Mouse (Mus musculus) liver, postnatal 0 days (tissue): ENCODE results near the gene Olfr986.

ENCODE experiments used
- CTCF ChIP-seq: sonication (generic); IDR thresholded peaks from 2 replicates; pipeline ENCODE4 v1.5.1; 2016; ENCODE audit warnings: antibody characterized with exemption, low read depth
- EP300 ChIP-seq: IDR thresholded peaks from 2 replicates; pipeline ENCODE4 v1.6.1; 2016; ENCODE audit warnings: antibody characterized with exemption, low read depth, mild to moderate bottlenecking

DNA sequence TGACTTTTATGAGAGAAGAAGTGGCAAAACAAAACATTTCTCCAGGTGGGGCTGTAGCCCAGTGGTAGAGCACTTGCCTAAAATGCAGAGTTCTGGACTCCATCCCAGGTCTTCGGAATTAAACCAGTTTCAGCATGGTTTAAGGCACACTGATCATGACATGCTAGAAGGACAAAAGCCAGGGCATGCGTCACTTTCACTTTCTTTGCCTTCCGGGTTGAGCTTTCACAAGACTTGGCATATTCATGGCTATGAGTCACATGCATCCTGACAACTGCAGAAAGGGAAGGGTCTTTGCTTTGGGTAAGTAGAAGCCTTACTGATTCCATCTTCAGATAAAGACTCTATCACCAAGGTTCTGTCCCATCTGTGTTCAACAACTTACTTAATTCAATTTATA lies 15.3 kb downstream of the Olfr986 start:
- TF ChIP-seq CTCF = no peak
- no peak for TF ChIP-seq EP300
